Mouse (Mus musculus) hindbrain, postnatal 0 days (tissue): ENCODE measurements around the gene Lhfp. TPM values are rescaled to one million over a fixed set of nuclear protein-coding genes. Genes with fewer than 3 reads are reported as not detected.

Experiments used
- ATAC-seq: fragments of 200-750 bp; cut with Nextera tagmentation; 2 replicates; pipeline ENCODE4 v1.8.0; 2017; ENCODE audit warnings: mild to moderate bottlenecking, moderate TSS enrichment, moderate library complexity
- DNase-seq: peaks from one replicate; pipeline ENCODE4 v3.0.0-alpha.2; 2015; ENCODE audit warnings: low spot score
- H3K27ac ChIP-seq: fragments of 300-500 bp; sonication (generic); 2 replicates; pipeline ENCODE4 v1.5.1; 2014; ENCODE audit warnings: mild to moderate bottlenecking
- H3K27me3 ChIP-seq: fragments of 300-500 bp; sonication (generic); 2 replicates; pipeline ENCODE4 v1.6.1; 2014; ENCODE audit warnings: low read length, mixed read lengths; ENCODE audit not compliant: insufficient read depth
- H3K36me3 ChIP-seq: fragments of 300-500 bp; sonication (generic); 2 replicates; pipeline ENCODE4 v1.6.1; 2014; ENCODE audit warnings: low read length, mixed read lengths; ENCODE audit not compliant: insufficient read depth
- H3K4me1 ChIP-seq: fragments of 300-500 bp; sonication (generic); 2 replicates; pipeline ENCODE4 v1.6.1; 2014; ENCODE audit warnings: antibody characterized with exemption, low read length, mixed read lengths; ENCODE audit not compliant: insufficient read depth
- H3K4me2 ChIP-seq: fragments of 300-500 bp; sonication (generic); 2 replicates; pipeline ENCODE4 v1.6.1; 2014; ENCODE audit warnings: low read depth, mild to moderate bottlenecking, low read length, moderate library complexity, mixed read lengths
- H3K4me3 ChIP-seq: fragments of 300-500 bp; sonication (generic); 2 replicates; pipeline ENCODE4 v1.5.1; 2014; ENCODE audit warnings: low read length
- H3K9ac ChIP-seq: fragments of 300-500 bp; sonication (generic); replicated peaks from 2 replicates; pipeline ENCODE4 v1.6.1; 2014; ENCODE audit warnings: mild to moderate bottlenecking, low read length, moderate library complexity, mixed read lengths
- H3K9me3 ChIP-seq: fragments of 300-500 bp; sonication (generic); 2 replicates; pipeline ENCODE4 v1.6.1; 2016; ENCODE audit warnings: low read length, mixed read lengths
- CTCF ChIP-seq: IDR thresholded peaks from 2 replicates; pipeline ENCODE4 v1.5.1; 2016; ENCODE audit warnings: antibody characterized with exemption, control low read depth, low read depth
- WGBS: fragments of 180-500 bp; shearing (Covaris S2); extraction: QIAGEN DNeasy Blood & Tissue Kit; methylation state at CpG from one replicate; pipeline ENCODE4 v1.1.7; 2014; 5-methylcytosine and 5-hydroxymethylcytosine counted together
- polyA plus RNA-seq: library from polyadenylated mRNA; unstranded; fragments of >200 nt; fragmentation: Nextera tagmentation; extraction: Ambion mirVana; gene quantifications from 2 replicates; pipeline ENCODE4 v1.2.1, GENCODE M21; 2015
- total RNA-seq: library from RNA; depleted of rRNA; stranded (reverse); fragments of >200 nt; gene quantifications from 2 replicates; pipeline ENCODE4 v1.2.3, GENCODE M21; 2014; rRNA removed

Lhfp gene
- total and polyA plus RNA-seq, 2 experiments from 2014 or later, result 57.2 to 68.0 TPM

DNA sequence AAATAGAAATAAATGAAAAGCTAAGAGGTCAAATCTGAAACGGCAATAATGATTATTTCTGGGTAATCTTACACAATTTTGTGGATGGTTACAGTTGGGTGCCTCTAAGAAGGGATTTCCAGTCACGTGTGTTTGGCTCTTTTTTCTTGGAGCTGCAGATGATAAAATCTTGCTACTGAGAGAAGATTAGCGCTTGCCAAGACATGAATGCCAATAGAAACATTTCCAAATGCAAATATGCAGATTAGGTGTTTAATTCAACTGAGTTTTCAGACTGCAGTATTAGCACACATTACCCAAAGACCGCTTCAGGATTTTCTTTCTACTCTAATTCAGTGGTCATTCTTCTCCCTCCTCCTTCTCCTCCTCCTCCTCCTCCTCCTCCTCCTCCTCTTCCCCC lies 268.8 kb downstream of the Lhfp start:
- WGBS, result 52% methylated on average over 4 of the region's 4 CpGs
- no peak for DNase-seq
- Histone ChIP-seq H3K9ac (no peak overlapping the region), H3K4me2 (no peak overlapping the region), H3K36me3 (no peaks in the 10 kb centered on the region), H3K27me3 (no peaks in the 10 kb centered on the region), H3K9me3 (no peaks in the 10 kb centered on the region; the same call in 1 of the 2 replicates), H3K4me1 (no peaks in the 10 kb centered on the region), H3K4me3 (no peak overlapping the region), H3K27ac (no peak overlapping the region)
- no peak for ATAC-seq
- TF ChIP-seq CTCF, result no peak

DNA sequence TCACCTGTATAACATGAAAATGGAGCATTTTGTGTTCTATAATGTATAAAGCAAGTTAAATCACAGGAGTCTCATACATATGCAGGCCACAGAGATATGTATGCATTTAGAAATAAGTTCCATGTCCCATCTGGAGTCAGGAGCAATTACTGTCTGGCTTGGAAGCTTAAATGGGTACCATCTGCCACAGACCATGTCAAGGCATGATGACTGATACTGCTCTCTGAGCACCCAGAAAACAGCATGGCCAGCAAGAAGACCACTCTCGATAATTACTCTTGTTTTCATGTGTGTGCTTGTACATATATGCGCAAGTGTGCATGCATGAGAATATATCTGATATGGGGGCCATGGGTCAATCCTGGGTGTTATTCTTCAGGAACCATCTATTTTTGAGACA lies 269.3 kb downstream of the Lhfp start:
- no peaks in the 10 kb centered on the region for H3K36me3 ChIP-seq
- no peak overlapping the region for H3K4me2 ChIP-seq
- no peak overlapping the region for H3K27ac ChIP-seq
- 90% methylated on average over 2 of the region's 2 CpGs for WGBS
- H3K4me3 ChIP-seq, result no peak overlapping the region
- DNase-seq, result no peak
- no peak for ATAC-seq
- no peaks in the 10 kb centered on the region for H3K4me1 ChIP-seq
- H3K9me3 ChIP-seq, result no peaks in the 10 kb centered on the region; the same call in 1 of the 2 replicates
- no peaks in the 10 kb centered on the region for H3K27me3 ChIP-seq
- TF ChIP-seq CTCF, result no peak
- H3K9ac ChIP-seq, result no peak overlapping the region

Other genes starting within 250 kb of the Lhfp start
- 23.6 and 28.0 TPM in 2 replicates for gene Cog6, start 24.3 kb upstream of the Lhfp start, total RNA-seq
- 24.8 and 27.6 TPM in 2 replicates for gene Cog6, start 24.3 kb upstream of the Lhfp start, polyA plus RNA-seq